Mouse (Mus musculus) forebrain, postnatal 0 days (tissue): ENCODE measurements at regions not wholly inside any gene's neighbourhood (a gene's known extent, or its start where the extent isn't known, plus 50 kb on each side); places are given as distances from the start of the nearest gene placed in this dataset.
"Not testable (repeated sequence)": the region's sequence is repeated elsewhere in the genome, so short reads cannot be mapped to it uniquely, and the experiment has no call there.

Source experiments
- ATAC-seq: fragments of 200-750 bp; cut with Nextera tagmentation; 2 replicates; pipeline ENCODE4 v1.8.0; 2017; ENCODE audit warnings: mild to moderate bottlenecking, moderate library complexity
- DNase-seq: peaks from one replicate; pipeline ENCODE4 v3.0.0-alpha.2; 2015
- H3K27ac ChIP-seq: fragments of 300-500 bp; sonication (generic); 2 replicates; pipeline ENCODE4 v1.5.1; 2014; ENCODE audit warnings: low read depth, mild to moderate bottlenecking, antibody characterized with exemption, low read length, moderate library complexity, mixed read lengths
- H3K27me3 ChIP-seq: fragments of 300-500 bp; sonication (generic); 2 replicates; pipeline ENCODE4 v1.6.1; 2014; ENCODE audit warnings: mild to moderate bottlenecking, low read length, mixed read lengths; ENCODE audit not compliant: insufficient read depth
- H3K36me3 ChIP-seq: fragments of 300-500 bp; sonication (generic); 2 replicates; pipeline ENCODE4 v1.6.1; 2014; ENCODE audit warnings: mild to moderate bottlenecking, moderate library complexity; ENCODE audit not compliant: insufficient read depth
- H3K4me1 ChIP-seq: fragments of 300-500 bp; sonication (generic); 2 replicates; pipeline ENCODE4 v1.6.1; 2014; ENCODE audit warnings: antibody characterized with exemption; ENCODE audit not compliant: insufficient read depth
- H3K4me2 ChIP-seq: fragments of 300-500 bp; sonication (generic); 2 replicates; pipeline ENCODE4 v1.6.1; 2014; ENCODE audit warnings: low read depth, mild to moderate bottlenecking, moderate library complexity
- H3K4me3 ChIP-seq: fragments of 300-500 bp; sonication (generic); 2 replicates; pipeline ENCODE4 v1.5.1; 2014; ENCODE audit warnings: low read depth, low read length, mixed read lengths
- H3K9ac ChIP-seq: fragments of 300-500 bp; sonication (generic); 2 replicates; pipeline ENCODE4 v1.6.1; 2014; ENCODE audit warnings: mild to moderate bottlenecking
- H3K9me3 ChIP-seq: fragments of 300-500 bp; sonication (generic); 2 replicates; pipeline ENCODE4 v1.6.1; 2016; ENCODE audit warnings: low read length
- CTCF ChIP-seq: sonication (generic); IDR thresholded peaks from 2 replicates; pipeline ENCODE4 v1.5.1; 2016; ENCODE audit warnings: antibody characterized with exemption, control low read depth, low read depth
- WGBS: fragments of 180-500 bp; shearing (Covaris S2); extraction: QIAGEN DNeasy Blood & Tissue Kit; methylation state at CpG from one replicate; pipeline ENCODE4 v1.1.7; 2014; 5-methylcytosine and 5-hydroxymethylcytosine counted together

- H3K9ac ChIP-seq: no peak overlapping the region
- no peak for ATAC-seq
- no peaks in the 10 kb centered on the region for H3K4me1 ChIP-seq
- no peaks in the 10 kb centered on the region for H3K36me3 ChIP-seq
- H3K4me2 ChIP-seq: no peak overlapping the region
- H3K9me3 ChIP-seq: no peaks in the 10 kb centered on the region
- DNase-seq: no peak
- WGBS: 90% methylated on average over 4 of the region's 4 CpGs
- H3K27ac ChIP-seq: no peak overlapping the region
- TF ChIP-seq CTCF: no peak
- no peak overlapping the region for H3K4me3 ChIP-seq
- no peaks in the 10 kb centered on the region for H3K27me3 ChIP-seq
Observed at GRCm38 (mm10) chr1:184182163-184182562, 148.1 kb upstream of the 1700056E22Rik start.

- H3K27me3 ChIP-seq, H3K4me1 ChIP-seq, DNase-seq, H3K27ac ChIP-seq, H3K4me3 ChIP-seq, ATAC-seq, H3K36me3 ChIP-seq, H3K9me3 ChIP-seq, H3K9ac ChIP-seq, H3K4me2 ChIP-seq: not testable (repeated sequence)
- WGBS: 64% methylated on average over 1 of the region's 1 CpGs
Observed at GRCm38 (mm10) chr1:184174416-184174815, 140.3 kb upstream of the 1700056E22Rik start.

GRCm38 (mm10) chr1:184173739-184174138 is 139.6 kb upstream of the 1700056E22Rik start:
- Histone ChIP-seq H3K27ac (no peak overlapping the region), H3K27me3 (no peaks in the 10 kb centered on the region), H3K4me1 (no peaks in the 10 kb centered on the region), H3K9me3 (no peaks in the 10 kb centered on the region), H3K4me3 (no peak overlapping the region), H3K4me2 (no peak overlapping the region), H3K36me3 (no peaks in the 10 kb centered on the region), H3K9ac (no peak overlapping the region)
- WGBS: 66% methylated on average over 6 of the region's 6 CpGs
- no peak for TF ChIP-seq CTCF
- ATAC-seq: no peak
- no peak for DNase-seq

- WGBS: 95% methylated on average over 2 of the region's 2 CpGs
- ATAC-seq: no peak
- TF ChIP-seq CTCF: no peak
Observed at GRCm38 (mm10) chr1:184172986-184173385, 138.9 kb upstream of the 1700056E22Rik start.

GRCm38 (mm10) chr1:184171601-184172000 is 137.5 kb upstream of the 1700056E22Rik start:
- Histone ChIP-seq H3K4me1 (no peaks in the 10 kb centered on the region), H3K27ac (no peak overlapping the region), H3K27me3 (no peaks in the 10 kb centered on the region), H3K36me3 (no peaks in the 10 kb centered on the region), H3K4me2 (no peak overlapping the region), H3K4me3 (no peak overlapping the region), H3K9ac (no peak overlapping the region), H3K9me3 (no peaks in the 10 kb centered on the region)
- DNase-seq (no peak), ATAC-seq (no peak)
- 52% methylated on average over 7 of the region's 7 CpGs for WGBS
- TF ChIP-seq CTCF: no peak

More at GRCm38 (mm10) chr1:184172986-184173385, 138.9 kb upstream of the 1700056E22Rik start:
- H3K4me3 ChIP-seq: no peak overlapping the region
- no peaks in the 10 kb centered on the region for H3K4me1 ChIP-seq
- no peak overlapping the region for H3K27ac ChIP-seq
- H3K4me2 ChIP-seq: no peak overlapping the region
- no peaks in the 10 kb centered on the region for H3K36me3 ChIP-seq
- H3K9ac ChIP-seq: no peak overlapping the region
- no peaks in the 10 kb centered on the region for H3K9me3 ChIP-seq
- H3K27me3 ChIP-seq: no peaks in the 10 kb centered on the region
- no peak for DNase-seq

GRCm38 (mm10) chr1:184170926-184171325 is 136.8 kb upstream of the 1700056E22Rik start:
- Histone ChIP-seq H3K9me3 (no peaks in the 10 kb centered on the region), H3K27ac (no peak overlapping the region), H3K9ac (no peak overlapping the region), H3K4me2 (no peak overlapping the region), H3K27me3 (no peaks in the 10 kb centered on the region), H3K36me3 (no peaks in the 10 kb centered on the region), H3K4me3 (no peak overlapping the region), H3K4me1 (no peaks in the 10 kb centered on the region)
- 89% methylated on average over 3 of the region's 3 CpGs for WGBS
- no peak for ATAC-seq
- no peak for TF ChIP-seq CTCF
- DNase-seq: no peak

- no peaks in the 10 kb centered on the region for H3K27me3 ChIP-seq
- 69% methylated on average over 1 of the region's 1 CpGs for WGBS
- no peak overlapping the region for H3K4me2 ChIP-seq
- H3K27ac ChIP-seq: no peak overlapping the region
- TF ChIP-seq CTCF: no peak
- no peaks in the 10 kb centered on the region for H3K36me3 ChIP-seq
- H3K4me3 ChIP-seq: no peak overlapping the region
- no peaks in the 10 kb centered on the region for H3K4me1 ChIP-seq
- ATAC-seq: no peak
- no peak for DNase-seq
- no peak overlapping the region for H3K9ac ChIP-seq
- no peaks in the 10 kb centered on the region for H3K9me3 ChIP-seq
Observed at GRCm38 (mm10) chr1:184169967-184170366, 135.9 kb upstream of the 1700056E22Rik start.
